Mouse (Mus musculus) lung, embryonic 14.5 days (tissue): ENCODE measurements around the gene Hspb2. TPM values are rescaled to one million over a fixed set of nuclear protein-coding genes. Genes with fewer than 3 reads are reported as not detected.

Experiments
- ATAC-seq: fragments of 200-750 bp; cut with Nextera tagmentation; 2 replicates; pipeline ENCODE4 v1.8.0; 2017; ENCODE audit warnings: mild to moderate bottlenecking, moderate TSS enrichment, moderate library complexity; ENCODE audit not compliant: insufficient read depth
- DNase-seq: peaks from one replicate; pipeline ENCODE4 v3.0.0-alpha.2; 2015
- H3K27ac ChIP-seq: fragments of 300-500 bp; sonication (generic); 2 replicates; pipeline ENCODE4 v1.5.1; 2014; ENCODE audit warnings: low read depth, mild to moderate bottlenecking, moderate library complexity
- H3K27me3 ChIP-seq: fragments of 300-500 bp; sonication (generic); 2 replicates; pipeline ENCODE4 v1.6.1; 2014; ENCODE audit warnings: low read length, control low read depth; ENCODE audit not compliant: insufficient read depth
- H3K36me3 ChIP-seq: fragments of 300-500 bp; sonication (generic); 2 replicates; pipeline ENCODE4 v1.6.1; 2014; ENCODE audit warnings: control low read depth; ENCODE audit not compliant: insufficient read depth
- H3K4me1 ChIP-seq: fragments of 300-500 bp; sonication (generic); 2 replicates; pipeline ENCODE4 v1.6.1; 2014; ENCODE audit warnings: antibody characterized with exemption, control low read depth; ENCODE audit not compliant: insufficient read depth
- H3K4me2 ChIP-seq: fragments of 300-500 bp; sonication (generic); 2 replicates; pipeline ENCODE4 v1.6.1; 2014; ENCODE audit warnings: mild to moderate bottlenecking
- H3K4me3 ChIP-seq: fragments of 300-500 bp; sonication (generic); 2 replicates; pipeline ENCODE4 v1.5.1; 2014; ENCODE audit warnings: low read depth, low read length
- H3K9ac ChIP-seq: fragments of 300-500 bp; sonication (generic); 2 replicates; pipeline ENCODE4 v1.6.1; 2014
- H3K9me3 ChIP-seq: fragments of 300-500 bp; sonication (generic); 2 replicates; pipeline ENCODE4 v1.6.1; 2016; ENCODE audit warnings: low read depth, low read length, control low read depth
- CTCF ChIP-seq: IDR thresholded peaks from 2 replicates; pipeline ENCODE4 v1.5.1; 2016; ENCODE audit warnings: antibody characterized with exemption, low read depth
- WGBS: fragments of 180-500 bp; shearing (Covaris S2); extraction: QIAGEN DNeasy Blood & Tissue Kit; methylation state at CpG from one replicate; pipeline ENCODE4 v1.1.7; 2014; 5-methylcytosine and 5-hydroxymethylcytosine counted together
- polyA plus RNA-seq: library from polyadenylated mRNA; unstranded; fragments of >200 nt; fragmentation: Nextera tagmentation; extraction: Ambion mirVana; gene quantifications from 2 replicates; pipeline ENCODE4 v1.2.1, GENCODE M21; 2014

Hspb2 gene
- polyA plus RNA-seq, 1 experiment from 2014 or later = 3.4 TPM

- no peak for DNase-seq
- H3K4me1 ChIP-seq = no peaks in the 10 kb centered on the region
- TF ChIP-seq CTCF = no peak
- no peak for ATAC-seq
- H3K27ac ChIP-seq = peak overlapping the region; percentile 92
- H3K4me2 ChIP-seq = peak overlapping the region; percentile 86
- peaks cover 18% of the 10 kb centered on the region; the same call in 1 of the 2 replicates for H3K36me3 ChIP-seq
- H3K4me3 ChIP-seq = peak overlapping the region; percentile 59
- no peaks in the 10 kb centered on the region for H3K27me3 ChIP-seq
- WGBS = 5% methylated on average over 17 of the region's 17 CpGs
- no peaks in the 10 kb centered on the region for H3K9me3 ChIP-seq
- peak overlapping the region; percentile 68 for H3K9ac ChIP-seq
Observed at GRCm38 (mm10) chr9:50767531-50768106, 15.5 kb upstream of the Hspb2 start.

- Histone ChIP-seq H3K4me2 (no peak overlapping the region), H3K4me3 (no peak overlapping the region), H3K27me3 (no peaks in the 10 kb centered on the region), H3K27ac (no peak overlapping the region), H3K36me3 (no peaks in the 10 kb centered on the region), H3K9me3 (no peaks in the 10 kb centered on the region), H3K9ac (no peak overlapping the region), H3K4me1 (no peaks in the 10 kb centered on the region)
- ATAC-seq (no peak), DNase-seq (peak; percentile 58)
- 41% methylated on average over 1 of the region's 1 CpGs for WGBS
- TF ChIP-seq CTCF = peak; percentile 66
Observed at GRCm38 (mm10) chr9:50763331-50763730, 11.2 kb upstream of the Hspb2 start.

GRCm38 (mm10) chr9:50761520-50762243 lies 9.5 kb upstream of the Hspb2 start:
- no peak overlapping the region for H3K27ac ChIP-seq
- H3K4me1 ChIP-seq = no peaks in the 10 kb centered on the region
- ATAC-seq (peak; percentile 58), DNase-seq (no peak)
- no peaks in the 10 kb centered on the region for H3K36me3 ChIP-seq
- H3K9ac ChIP-seq = no peak overlapping the region
- no peaks in the 10 kb centered on the region for H3K27me3 ChIP-seq
- H3K4me3 ChIP-seq = no peak overlapping the region
- H3K9me3 ChIP-seq = no peaks in the 10 kb centered on the region
- no peak overlapping the region for H3K4me2 ChIP-seq
- WGBS = 42% methylated on average over 6 of the region's 6 CpGs
- no peak for TF ChIP-seq CTCF

- Histone ChIP-seq H3K4me1 (peaks cover 15% of the 10 kb centered on the region), H3K9me3 (no peaks in the 10 kb centered on the region), H3K4me2 (no peak overlapping the region), H3K27ac (no peak overlapping the region), H3K9ac (no peak overlapping the region), H3K4me3 (no peak overlapping the region), H3K27me3 (no peaks in the 10 kb centered on the region), H3K36me3 (no peaks in the 10 kb centered on the region)
- DNase-seq (no peak), ATAC-seq (no peak)
- no peak for TF ChIP-seq CTCF
- 63% methylated on average over 5 of the region's 5 CpGs for WGBS
Observed at GRCm38 (mm10) chr9:50756711-50757110, 4.6 kb upstream of the Hspb2 start.

- H3K9ac ChIP-seq = no peak overlapping the region; the same call in 1 of the 2 replicates
- H3K4me3 ChIP-seq = peak overlapping the region; percentile 10; the same call in 1 of the 2 replicates
- no peak for TF ChIP-seq CTCF
- no peaks in the 10 kb centered on the region for H3K9me3 ChIP-seq
- 34% methylated on average over 7 of the region's 7 CpGs for WGBS
- DNase-seq = no peak
- no peaks in the 10 kb centered on the region for H3K36me3 ChIP-seq
- ATAC-seq = no peak
- H3K4me1 ChIP-seq = peaks cover 15% of the 10 kb centered on the region
- H3K27me3 ChIP-seq = no peaks in the 10 kb centered on the region; the same call in 1 of the 2 replicates
- peak overlapping the region; percentile 41; the same call in 1 of the 2 replicates for H3K4me2 ChIP-seq
- no peak overlapping the region; the same call in 1 of the 2 replicates for H3K27ac ChIP-seq
Observed at GRCm38 (mm10) chr9:50753947-50754346, 1.8 kb upstream of the Hspb2 start.

- DNase-seq (peak; percentile 81), ATAC-seq (peak; percentile 84)
- peak overlapping the region; percentile 41 for H3K4me2 ChIP-seq
- peaks cover 15% of the 10 kb centered on the region for H3K4me1 ChIP-seq
- H3K27me3 ChIP-seq = no peaks in the 10 kb centered on the region; the same call in 1 of the 2 replicates
- H3K27ac ChIP-seq = peak overlapping the region; percentile 83
- TF ChIP-seq CTCF = no peak
- H3K4me3 ChIP-seq = peak overlapping the region; percentile 23
- H3K36me3 ChIP-seq = no peaks in the 10 kb centered on the region
- H3K9me3 ChIP-seq = no peaks in the 10 kb centered on the region
- H3K9ac ChIP-seq = peak overlapping the region; percentile 27; the same call in 1 of the 2 replicates
- WGBS = 61% methylated on average over 17 of the region's 17 CpGs
Observed at GRCm38 (mm10) chr9:50752784-50753615, 846 bp upstream of the Hspb2 start.
